Mouse (Mus musculus) naive thymus-derived CD4-positive, alpha-beta T cell, adult 5 months (primary cell): ENCODE data around the gene Proser3. TPM values are rescaled to one million over a fixed set of nuclear protein-coding genes. Genes with fewer than 3 reads are reported as not detected.

Source experiments
- polyA plus RNA-seq: library from polyadenylated mRNA; unstranded; fragments of 100-300 nt; shearing (Covaris generic); gene quantifications from one replicate; pipeline ENCODE4 v1.2.1, GENCODE M21; 2017

Gene Proser3
- polyA plus RNA-seq: 4.3 TPM

DNA sequence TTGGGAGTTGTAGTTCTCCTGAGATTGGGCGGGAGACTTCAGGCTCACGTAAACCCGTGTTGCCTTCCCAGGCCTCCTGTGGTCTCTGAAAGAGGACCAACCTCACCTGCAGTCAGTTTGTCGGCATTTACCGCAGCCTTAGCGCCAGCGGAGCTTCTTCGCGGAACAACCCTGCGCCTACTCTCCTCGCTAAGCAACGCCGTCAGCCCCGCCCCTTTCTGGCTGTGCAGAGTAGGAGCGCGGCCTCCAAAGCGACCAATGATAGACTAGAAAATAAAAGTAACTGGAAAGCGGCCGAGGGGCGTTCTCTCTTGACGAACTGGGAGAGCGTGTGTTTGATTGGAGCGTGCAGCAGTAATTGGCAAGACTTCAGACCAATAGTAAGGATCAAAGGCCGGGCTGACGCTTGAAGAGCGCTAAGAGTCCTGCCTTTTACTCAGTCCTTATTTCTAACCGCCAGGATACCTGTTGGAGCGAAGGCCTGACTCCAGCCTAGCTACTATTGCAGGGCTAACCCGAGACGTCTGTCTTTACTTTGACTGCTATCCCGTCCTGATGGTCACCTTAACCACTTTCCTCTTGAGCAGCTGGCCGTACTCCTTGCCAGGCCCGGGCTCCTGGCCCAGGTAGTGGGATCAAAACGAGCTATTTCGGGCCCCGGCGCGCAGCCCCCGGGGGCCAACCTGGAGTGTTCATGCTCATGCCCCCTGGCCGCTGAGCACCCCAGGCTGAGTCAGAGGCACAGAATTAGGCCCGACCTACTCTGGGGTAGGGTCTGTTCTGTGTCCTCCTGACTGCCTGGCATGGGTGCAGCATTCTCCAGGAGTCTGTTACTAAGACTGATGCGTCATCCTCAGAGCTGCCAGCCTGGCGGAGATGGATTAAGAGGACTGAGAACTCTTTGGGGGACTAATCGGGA is at the start of gene Proser3, which contains the start of gene Hspb6:
Proser3 (minus strand) TSS at position 198 of the 919 bp plus-strand sequence.
Hspb6 (plus strand) TSS at position 77 of the 919 bp plus-strand sequence.

DNA sequence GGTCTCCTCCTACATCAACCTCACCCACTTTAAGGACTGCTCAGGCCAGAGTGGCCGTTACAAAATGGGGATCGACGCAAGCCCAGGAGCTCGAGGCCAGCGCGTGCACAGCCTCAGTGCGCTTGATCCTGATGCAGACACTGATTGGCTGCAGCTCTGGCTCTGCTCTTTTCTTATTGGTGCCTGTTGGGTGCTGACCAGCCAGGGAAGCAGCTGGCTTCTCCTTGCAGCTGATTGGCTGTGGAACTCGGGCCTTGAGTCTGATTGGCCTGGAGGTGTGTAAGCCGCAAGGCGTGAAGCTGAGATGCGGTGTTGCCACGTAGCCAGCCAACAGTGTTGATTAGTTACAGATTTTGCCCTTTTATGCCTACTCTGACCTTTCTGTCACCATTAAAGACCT is 46.7 kb upstream of the Proser3 start, which contains the start of gene Zbtb32:
Zbtb32 (minus strand) TSS at position 124 of the 400 bp plus-strand sequence.

DNA sequence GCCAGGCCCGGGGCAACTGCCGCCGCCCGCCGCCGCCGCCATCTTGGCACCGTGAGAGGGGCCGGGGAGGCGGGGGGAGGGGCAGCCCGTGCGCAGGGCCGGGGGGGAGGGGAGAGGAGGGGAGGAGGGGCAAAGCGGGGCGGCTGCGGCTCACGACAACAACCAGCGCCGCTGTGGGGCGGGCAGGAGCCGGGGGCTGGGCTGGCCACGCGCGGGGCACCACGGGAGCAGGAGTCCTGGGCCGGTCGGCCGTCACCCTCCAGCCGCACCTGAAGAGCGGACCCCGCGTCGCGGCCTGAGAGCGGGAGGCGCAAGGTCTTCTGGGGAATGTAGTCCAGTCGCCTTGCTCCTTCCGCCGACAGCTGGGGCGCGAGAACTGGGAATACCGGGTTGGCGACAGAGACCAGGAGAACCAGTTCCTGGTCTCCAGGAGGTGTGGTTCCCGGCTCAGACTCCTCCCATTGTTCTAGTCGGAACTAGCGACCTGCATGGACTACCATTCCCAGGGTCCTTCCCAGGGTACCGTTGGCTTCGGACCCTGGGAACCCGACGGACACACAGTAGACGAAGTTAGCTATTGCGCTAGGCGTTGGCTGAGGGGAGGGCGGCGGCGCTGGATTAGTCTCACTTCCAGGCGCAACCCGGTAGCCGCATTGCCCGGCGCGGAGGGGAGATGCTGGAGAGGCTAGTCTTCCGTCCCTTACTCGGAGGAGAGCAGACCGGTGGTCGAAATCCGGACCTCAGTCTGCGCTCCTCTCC is 36.8 kb upstream of the Proser3 start, which contains the start of gene Kmt2b:
Kmt2b (minus strand) TSS at position 51 of the 759 bp plus-strand sequence.

DNA sequence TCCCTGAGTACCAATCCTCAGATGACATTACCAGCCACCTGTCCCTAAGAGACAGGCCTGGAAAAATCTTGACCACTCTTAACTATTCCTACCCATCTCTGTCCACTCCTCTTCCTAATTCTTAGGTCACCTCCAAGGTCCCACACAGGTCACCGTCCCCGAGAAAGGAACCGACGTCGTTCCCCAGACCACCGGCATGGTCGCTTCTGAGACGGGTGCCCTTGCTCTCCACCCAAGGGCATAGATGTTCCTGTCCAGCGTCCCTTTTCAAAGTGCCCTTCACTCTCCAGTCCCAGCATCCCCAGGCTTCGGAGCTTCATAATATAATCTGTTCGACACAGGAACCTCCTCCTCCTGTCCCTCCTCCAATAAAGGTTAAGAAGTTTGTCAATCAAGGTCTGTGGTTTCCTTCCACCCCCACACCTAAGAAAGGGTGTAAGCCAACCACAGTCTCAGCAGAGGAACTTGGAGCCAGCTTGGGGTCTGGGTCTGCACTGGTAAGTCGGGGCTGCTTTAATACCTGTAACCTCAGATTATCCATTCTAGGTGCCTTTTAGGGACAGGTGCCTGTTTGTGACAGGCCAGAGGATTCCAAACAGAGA is 13.0 kb upstream of the Proser3 start, which contains the start of gene Igflr1:
Igflr1 (plus strand) TSS at position 458 of the 602 bp plus-strand sequence.

DNA sequence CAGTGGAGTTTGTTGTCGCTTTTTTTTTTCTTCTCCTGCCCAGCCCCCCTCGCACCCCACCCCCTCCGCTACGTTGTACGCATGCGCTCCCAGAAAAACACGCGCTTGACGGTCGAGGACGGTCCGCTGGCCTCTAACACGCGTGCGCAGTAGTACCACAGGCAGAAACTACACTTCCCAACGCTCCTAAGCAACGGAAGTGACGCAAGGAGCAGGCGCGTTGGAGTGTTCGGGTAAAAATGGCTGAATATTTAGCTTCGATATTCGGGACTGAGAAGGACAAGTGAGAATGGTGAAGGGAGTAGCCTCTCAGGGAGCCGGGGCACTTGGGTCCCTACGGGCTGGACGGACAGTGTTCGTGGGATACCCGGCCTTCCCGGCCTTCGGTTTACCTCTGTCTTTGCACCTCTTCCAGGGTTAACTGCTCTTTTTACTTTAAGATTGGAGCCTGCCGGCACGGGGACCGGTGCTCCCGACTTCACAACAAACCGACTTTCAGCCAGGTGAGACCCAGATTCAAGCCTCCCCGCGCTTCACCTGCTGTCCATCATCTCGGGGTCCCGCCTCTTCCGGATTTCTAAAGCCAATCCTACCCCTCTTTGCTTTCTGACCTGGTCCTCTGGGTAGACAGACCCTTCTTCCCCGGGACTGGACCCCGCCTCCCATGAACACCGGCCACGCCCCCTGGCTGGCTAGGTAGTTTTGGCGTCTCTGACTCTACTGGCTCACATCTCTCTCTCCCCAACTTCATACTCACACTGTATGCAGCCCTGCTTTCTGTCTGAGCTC is 11.2 kb upstream of the Proser3 start, which contains the start of the genes U2af1l4, Gm49396 and Psenen:
U2af1l4 (plus strand) TSS at position 185 of the 789 bp plus-strand sequence.
Gm49396 (plus strand) TSS at position 228 of the 789 bp plus-strand sequence.
Psenen (minus strand) TSS at position 511 of the 789 bp plus-strand sequence.

DNA sequence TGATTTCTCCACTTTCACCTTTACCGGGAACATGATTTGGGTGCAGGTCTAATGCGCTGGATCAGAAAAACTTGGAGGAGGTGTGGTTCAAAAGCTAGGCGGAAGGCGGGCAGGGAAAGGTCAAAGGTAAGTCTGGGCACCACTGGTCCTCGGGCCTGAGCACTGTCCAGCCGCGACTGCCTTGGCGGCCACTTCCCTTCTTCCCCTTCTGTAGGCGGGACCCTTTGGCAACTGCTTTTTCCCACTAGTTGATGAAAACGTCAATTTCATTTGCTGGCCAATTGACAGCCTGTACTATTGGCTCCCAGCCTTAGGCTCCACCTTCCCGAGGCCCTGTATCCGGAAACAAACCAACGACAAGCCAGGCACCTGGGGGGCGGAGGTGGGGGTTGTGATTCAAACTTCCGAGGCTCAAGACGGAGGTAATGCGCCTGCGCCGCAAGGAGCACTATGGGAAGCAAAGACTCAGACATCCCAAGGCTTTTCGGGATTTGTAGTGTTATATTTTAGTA is 7.4 kb upstream of the Proser3 start, which contains the start of gene Lin37:
Lin37 (minus strand) TSS at position 396 of the 512 bp plus-strand sequence.

DNA sequence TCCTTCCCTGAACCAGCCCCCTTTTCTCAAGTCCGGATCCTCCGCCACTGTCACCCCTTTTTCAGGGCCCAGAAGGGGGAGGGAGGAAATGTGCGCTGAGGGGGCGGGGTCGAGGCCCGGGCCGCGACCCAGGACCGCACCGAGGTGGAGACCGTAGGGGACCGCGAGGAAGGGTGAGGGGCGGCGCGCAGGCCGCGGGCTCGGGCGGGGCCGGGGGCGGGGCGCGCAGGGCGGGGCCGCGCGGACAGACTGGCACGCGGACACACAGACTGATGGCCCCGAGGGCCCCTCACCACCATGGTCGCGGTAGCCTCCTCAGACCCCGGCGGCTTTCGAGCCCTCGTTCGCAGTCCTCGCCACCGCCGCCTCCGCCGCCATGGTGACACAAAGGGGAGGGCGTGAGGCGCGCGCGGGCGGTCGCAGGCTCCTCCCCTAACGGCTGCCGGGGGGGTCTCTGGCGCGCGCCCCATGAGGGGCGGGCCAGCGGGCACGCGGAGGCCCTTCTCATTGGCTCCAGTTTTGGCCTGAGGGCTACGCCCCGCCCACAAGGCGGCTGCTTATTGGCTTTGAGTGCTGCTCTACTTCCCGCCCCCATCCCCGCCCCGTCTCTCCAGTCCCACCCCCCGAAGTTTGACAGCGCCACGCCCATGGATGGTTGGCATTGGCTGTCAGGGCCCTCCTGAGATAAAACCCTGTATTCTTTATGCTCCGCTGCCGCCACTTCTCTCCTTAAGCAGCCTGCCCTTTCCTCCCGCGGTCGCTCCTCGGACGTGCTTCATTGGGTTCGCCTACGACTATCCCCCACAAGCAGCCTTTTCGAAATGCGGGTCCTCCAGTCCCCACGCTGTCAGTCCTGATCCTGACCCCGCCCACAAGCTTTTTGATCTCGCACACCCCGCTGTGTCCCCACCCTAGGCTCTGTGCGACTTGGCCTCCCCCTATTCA is 17.2 kb downstream of the Proser3 start, which contains the start of gene Arhgap33:
Arhgap33 (minus strand) TSS at position 428 of the 945 bp plus-strand sequence.

DNA sequence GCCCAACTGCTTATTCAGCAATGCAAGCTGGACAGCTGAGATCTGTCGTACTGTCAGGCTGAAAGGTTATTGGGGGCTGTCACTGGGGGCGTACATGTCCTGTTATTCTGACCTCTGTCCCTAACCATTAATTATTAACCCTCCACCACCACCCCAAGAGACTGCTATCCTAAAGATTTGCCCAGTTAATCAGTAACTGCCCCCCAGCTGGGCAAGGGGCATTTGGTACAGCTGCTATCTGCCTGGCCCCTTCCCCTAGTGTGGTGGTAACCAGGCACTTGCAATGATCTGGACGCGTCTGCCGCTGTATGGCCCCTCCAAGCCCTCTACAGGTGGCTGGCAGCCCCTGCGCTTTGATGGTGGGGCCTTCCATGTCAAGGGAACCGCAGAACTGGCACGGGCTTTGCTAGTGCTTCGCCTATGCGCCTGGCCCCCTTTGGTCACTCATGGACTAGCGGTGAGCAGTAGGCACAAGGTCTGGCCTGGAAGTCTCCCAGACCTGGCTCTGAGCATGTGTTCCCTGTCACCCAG is 58.6 kb downstream of the Proser3 start, which contains the start of gene Prodh2:
Prodh2 (plus strand) TSS at position 222 of the 531 bp plus-strand sequence.

Other genes with a start within 250 kb of the Proser3 start
- 92.8 TPM for gene Alkbh6, start 243.6 kb downstream of the Proser3 start, polyA plus RNA-seq
- gene Syne4, start 237.5 kb downstream of the Proser3 start, polyA plus RNA-seq: 6.1 TPM
- gene E130208F15Rik, start 230.6 kb downstream of the Proser3 start, polyA plus RNA-seq: not detected
- gene Sdhaf1, start 228.4 kb downstream of the Proser3 start, polyA plus RNA-seq: 24.2 TPM
- not detected for gene Lrfn3, start 189.5 kb downstream of the Proser3 start, polyA plus RNA-seq
- not detected for gene Tyrobp, start 138.5 kb downstream of the Proser3 start, polyA plus RNA-seq
- 367 TPM for gene Hcst, start 132.4 kb downstream of the Proser3 start, polyA plus RNA-seq
- 181 TPM for gene Nfkbid, start 130.6 kb downstream of the Proser3 start, polyA plus RNA-seq
- 3.6 TPM for gene Aplp1, start 106.8 kb downstream of the Proser3 start, polyA plus RNA-seq
- not detected for gene Kirrel2, start 94.6 kb downstream of the Proser3 start, polyA plus RNA-seq
- not detected for gene Nphs1, start 94.0 kb downstream of the Proser3 start, polyA plus RNA-seq
- not detected for gene Prodh2, start 58.7 kb downstream of the Proser3 start, polyA plus RNA-seq
- gene Arhgap33, start 17.2 kb downstream of the Proser3 start, polyA plus RNA-seq: 1.2 TPM
- gene Hspb6, start 121 bp downstream of the Proser3 start, polyA plus RNA-seq: 5.3 TPM
- gene Lin37, start 7.5 kb upstream of the Proser3 start, polyA plus RNA-seq: 53.4 TPM
- gene U2af1l4, start 11.0 kb upstream of the Proser3 start, polyA plus RNA-seq: 85.7 TPM
- 68.6 TPM for gene Gm49396, start 11.0 kb upstream of the Proser3 start, polyA plus RNA-seq
- 168 TPM for gene Psenen, start 11.3 kb upstream of the Proser3 start, polyA plus RNA-seq
- gene Igflr1, start 13.1 kb upstream of the Proser3 start, polyA plus RNA-seq: 38.1 TPM
- gene Kmt2b, start 36.4 kb upstream of the Proser3 start, polyA plus RNA-seq: 16.1 TPM
- gene Zbtb32, start 46.6 kb upstream of the Proser3 start, polyA plus RNA-seq: 1.1 TPM
- gene Upk1a, start 60.5 kb upstream of the Proser3 start, polyA plus RNA-seq: 0.49 TPM
- gene Cox6b1, start 73.9 kb upstream of the Proser3 start, polyA plus RNA-seq: 305 TPM
- gene Etv2, start 83.6 kb upstream of the Proser3 start, polyA plus RNA-seq: not detected
- gene Rbm42, start 98.0 kb upstream of the Proser3 start, polyA plus RNA-seq: 214 TPM
- gene Haus5, start 112.7 kb upstream of the Proser3 start, polyA plus RNA-seq: 42.8 TPM
- not detected for gene Pmis2, start 119.3 kb upstream of the Proser3 start, polyA plus RNA-seq
- not detected for gene 2200002J24Rik, start 146.6 kb upstream of the Proser3 start, polyA plus RNA-seq
- gene Atp4a, start 159.9 kb upstream of the Proser3 start, polyA plus RNA-seq: not detected
- gene Tmem147, start 177.2 kb upstream of the Proser3 start, polyA plus RNA-seq: 70.8 TPM
- gene Gapdhs, start 191.4 kb upstream of the Proser3 start, polyA plus RNA-seq: 1.4 TPM
- 1.0 TPM for gene Sbsn, start 199.2 kb upstream of the Proser3 start, polyA plus RNA-seq
- gene Dmkn, start 211.5 kb upstream of the Proser3 start, polyA plus RNA-seq: not detected
- gene Krtdap, start 235.6 kb upstream of the Proser3 start, polyA plus RNA-seq: not detected